Mouse (Mus musculus) G1E (cell line): Measurements from ENCODE around the gene Trim11. TPM values are rescaled to one million over a fixed set of nuclear protein-coding genes. Genes with fewer than 3 reads are reported as not detected.

ENCODE experiments used
- ATAC-seq: 2 replicates; pipeline ENCODE4 v1.8.0; 2016; ENCODE audit warnings: mild to moderate bottlenecking; ENCODE audit not compliant: insufficient number of reproducible peaks, poor library complexity, low FRiP score, severe bottlenecking; ENCODE audit errors: extremely low read depth
- DNase-seq: peaks from one replicate; pipeline ENCODE4 v3.0.0; 2012; ENCODE audit warnings: low spot score
- H3K27me3 ChIP-seq: 2 replicates; pipeline ENCODE4 v1.6.1; 2012; ENCODE audit warnings: mild to moderate bottlenecking, low read length, inconsistent platforms; ENCODE audit not compliant: insufficient read depth
- H3K36me3 ChIP-seq: replicated peaks from 2 replicates; pipeline ENCODE3; 2012; ENCODE audit warnings: mild to moderate bottlenecking, inconsistent platforms
- H3K4me1 ChIP-seq: 2 replicates; pipeline ENCODE4 v1.6.1; 2012; ENCODE audit warnings: low read depth, low read length, inconsistent platforms, mixed read lengths; ENCODE audit not compliant: insufficient read depth
- H3K4me3 ChIP-seq: 2 replicates; pipeline ENCODE4 v1.5.1; 2012; ENCODE audit warnings: low read depth, mild to moderate bottlenecking, inconsistent platforms, low read length, moderate library complexity, mixed read lengths
- H3K9me3 ChIP-seq: replicated peaks from 2 replicates; pipeline ENCODE4 v1.6.1; 2012; ENCODE audit warnings: inconsistent platforms
- CTCF ChIP-seq: IDR thresholded peaks from 2 replicates; pipeline ENCODE4 v1.5.1; 2012; ENCODE audit warnings: low read depth, low read length, inconsistent platforms, mixed read lengths
- GATA1 ChIP-seq: IDR thresholded peaks from 2 replicates; pipeline ENCODE4 v1.6.1; 2012; ENCODE audit warnings: borderline replicate concordance, low read length, inconsistent platforms, mixed read lengths
- GATA2 ChIP-seq: IDR thresholded peaks from 2 replicates; pipeline ENCODE4 v1.6.1; 2012; ENCODE audit warnings: low read depth, low read length, inconsistent platforms, borderline replicate concordance
- POLR2AphosphoS5 ChIP-seq: IDR thresholded peaks from 2 replicates; pipeline ENCODE4 v1.6.1; 2012; ENCODE audit warnings: low read depth, low read length, inconsistent platforms; ENCODE audit not compliant: insufficient replicate concordance
- TAL1 ChIP-seq: conservative IDR thresholded peaks from 2 replicates; pipeline ENCODE4 v1.6.1; 2012; ENCODE audit warnings: low read depth, low read length, inconsistent platforms, mixed read lengths
- polyA plus RNA-seq: library from polyadenylated mRNA; stranded (reverse); fragments of >175 nt; gene quantifications from 2 replicates; pipeline ENCODE4 v1.2.3, GENCODE M21; 2012
- total RNA-seq, 2 experiments: library from RNA; stranded (forward) in 1 of 2; stranded (reverse) in 1 of 2; fragments of 200-1000 nt in 1 of 2; fragments of >200 nt in 1 of 2; fragmentation: Nextera tagmentation in 1 of 2; gene quantifications; 2 replicates each; pipeline ENCODE4 v1.2.3; 2014 to 2017

Trim11 gene
- total and polyA plus RNA-seq, 3 experiments = 32.3 to 69.3 (median 48.2) TPM

GRCm38 (mm10) chr11:58969027-58969426, 8.9 kb upstream of the Trim11 start:
- Histone ChIP-seq H3K27me3 (no peaks in the 10 kb centered on the region), H3K4me3 (no peak overlapping the region), H3K4me1 (peaks cover 65% of the 10 kb centered on the region), H3K9me3 (no peaks in the 10 kb centered on the region), H3K36me3 (peaks cover 78% of the 10 kb centered on the region)
- DNase-seq (no peak), ATAC-seq (no peak)
- TF ChIP-seq POLR2AphosphoS5 (no peak), CTCF (no peak), TAL1 (no peak), GATA1 (no peak), GATA2 (no peak)

GRCm38 (mm10) chr11:58969659-58970058, 8.2 kb upstream of the Trim11 start:
- Histone ChIP-seq H3K4me3 (no peak overlapping the region), H3K9me3 (no peaks in the 10 kb centered on the region), H3K27me3 (no peaks in the 10 kb centered on the region), H3K36me3 (peaks cover 79% of the 10 kb centered on the region), H3K4me1 (peaks cover 71% of the 10 kb centered on the region)
- no peak for ATAC-seq
- DNase-seq = no peak
- TF ChIP-seq CTCF = no peak
- no peak for TF ChIP-seq GATA1
- TF ChIP-seq GATA2 = no peak

DNA sequence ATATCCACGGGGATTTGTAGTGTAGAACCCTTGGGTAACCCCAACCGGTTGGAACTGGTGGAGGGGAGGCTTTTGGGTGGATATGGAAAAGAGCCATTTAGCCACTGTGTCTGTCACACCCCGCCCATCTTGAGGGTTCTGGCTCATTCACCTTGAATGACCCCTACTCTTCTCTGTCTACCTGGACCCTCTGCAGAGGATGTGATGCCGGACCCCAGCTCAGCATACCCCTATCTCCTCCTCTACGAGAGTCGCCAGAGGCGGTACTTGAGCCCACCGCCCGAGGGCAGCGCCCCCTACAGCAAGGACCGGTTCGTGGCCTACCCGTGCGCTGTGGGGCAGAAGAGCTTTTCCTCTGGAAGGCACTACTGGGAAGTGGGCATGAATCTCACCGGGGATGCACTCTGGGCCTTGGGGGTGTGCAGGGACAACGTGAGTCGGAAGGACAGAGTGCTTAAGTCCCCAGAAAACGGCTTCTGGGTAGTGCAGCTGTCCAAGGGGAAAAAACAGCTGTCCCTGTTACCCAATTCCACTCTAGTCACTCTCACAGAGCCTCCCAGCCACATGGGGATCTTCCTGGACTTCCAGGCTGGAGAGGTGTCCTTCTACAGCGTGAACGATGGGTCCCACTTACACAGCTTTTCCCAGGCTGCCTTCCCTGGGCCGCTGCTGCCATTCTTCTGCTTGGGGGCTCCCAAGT, 6.9 kb upstream of the Trim11 start:
- ATAC-seq (no peak), DNase-seq (no peak)
- TF ChIP-seq TAL1 (no peak), GATA2 (no peak), GATA1 (no peak), POLR2AphosphoS5 (no peak), CTCF (no peak)
- Histone ChIP-seq H3K4me1 (peaks cover 68% of the 10 kb centered on the region), H3K36me3 (peaks cover 76% of the 10 kb centered on the region), H3K9me3 (no peaks in the 10 kb centered on the region), H3K4me3 (no peak overlapping the region; the same call in 1 of the 2 replicates), H3K27me3 (no peaks in the 10 kb centered on the region)

DNA sequence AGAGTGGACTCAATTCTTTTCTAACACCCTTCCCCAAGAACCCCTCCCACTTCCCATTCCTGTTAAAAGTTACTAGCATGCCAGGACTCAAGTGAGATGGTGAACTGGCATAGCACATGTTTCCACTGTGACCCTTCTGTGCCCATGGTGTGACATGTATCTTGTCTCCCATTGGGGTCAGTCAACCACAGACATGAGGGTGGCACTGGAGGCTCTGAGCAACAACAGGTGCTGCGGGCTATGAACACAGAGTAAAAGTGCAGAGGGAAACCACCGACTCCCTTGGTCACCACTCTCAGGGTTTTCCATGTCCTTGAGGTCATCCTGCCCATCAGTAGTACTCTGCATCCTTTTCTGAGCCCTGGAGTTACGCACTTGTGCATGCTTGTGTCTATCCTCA, 6.1 kb upstream of the Trim11 start:
- TF ChIP-seq CTCF (no peak), GATA1 (no peak), GATA2 (no peak), POLR2AphosphoS5 (no peak), TAL1 (no peak)
- Histone ChIP-seq H3K4me3 (no peak overlapping the region), H3K27me3 (no peaks in the 10 kb centered on the region), H3K4me1 (peaks cover 65% of the 10 kb centered on the region), H3K36me3 (peaks cover 70% of the 10 kb centered on the region), H3K9me3 (no peaks in the 10 kb centered on the region)
- ATAC-seq (no peak), DNase-seq (no peak)

- TF ChIP-seq TAL1 (no peak), GATA1 (no peak), POLR2AphosphoS5 (no peak), GATA2 (no peak), CTCF (no peak)
- no peaks in the 10 kb centered on the region for H3K27me3 ChIP-seq
- H3K9me3 ChIP-seq = no peaks in the 10 kb centered on the region
- H3K4me3 ChIP-seq = peak overlapping the region; percentile 48; the same call in 1 of the 2 replicates
- peaks cover 50% of the 10 kb centered on the region for H3K36me3 ChIP-seq
- ATAC-seq (no peak), DNase-seq (no peak)
- peaks cover 56% of the 10 kb centered on the region for H3K4me1 ChIP-seq
Observed at GRCm38 (mm10) chr11:58974414-58974813, 3.5 kb upstream of the Trim11 start.

DNA sequence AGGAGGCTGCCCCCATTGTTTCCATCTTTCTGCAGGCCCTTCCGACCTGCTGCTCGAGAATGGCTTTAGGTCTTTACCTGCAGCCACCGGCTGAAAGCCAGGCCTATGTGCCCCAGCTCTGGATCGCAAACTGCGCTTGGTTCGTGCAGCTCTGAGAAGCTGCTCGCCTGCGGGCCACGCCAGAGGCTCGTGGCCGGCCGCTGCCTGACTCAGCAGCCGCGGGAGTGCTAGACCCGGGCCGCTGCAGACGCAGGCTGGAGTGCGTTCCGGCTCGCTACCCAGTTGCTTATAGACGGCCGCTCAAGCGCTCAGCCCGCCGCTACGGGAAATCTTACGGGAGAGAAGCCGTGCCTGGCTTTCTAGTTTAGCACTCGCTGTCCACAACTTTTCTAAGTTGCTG, 743 bp upstream of the Trim11 start:
- peaks cover 50% of the 10 kb centered on the region for H3K36me3 ChIP-seq
- H3K4me3 ChIP-seq = peak overlapping the region; percentile 98
- no peaks in the 10 kb centered on the region for H3K27me3 ChIP-seq
- no peaks in the 10 kb centered on the region for H3K9me3 ChIP-seq
- DNase-seq (no peak), ATAC-seq (no peak)
- H3K4me1 ChIP-seq = peaks cover 56% of the 10 kb centered on the region
- TF ChIP-seq CTCF (no peak), TAL1 (no peak), POLR2AphosphoS5 (no peak), GATA2 (no peak), GATA1 (no peak)

DNA sequence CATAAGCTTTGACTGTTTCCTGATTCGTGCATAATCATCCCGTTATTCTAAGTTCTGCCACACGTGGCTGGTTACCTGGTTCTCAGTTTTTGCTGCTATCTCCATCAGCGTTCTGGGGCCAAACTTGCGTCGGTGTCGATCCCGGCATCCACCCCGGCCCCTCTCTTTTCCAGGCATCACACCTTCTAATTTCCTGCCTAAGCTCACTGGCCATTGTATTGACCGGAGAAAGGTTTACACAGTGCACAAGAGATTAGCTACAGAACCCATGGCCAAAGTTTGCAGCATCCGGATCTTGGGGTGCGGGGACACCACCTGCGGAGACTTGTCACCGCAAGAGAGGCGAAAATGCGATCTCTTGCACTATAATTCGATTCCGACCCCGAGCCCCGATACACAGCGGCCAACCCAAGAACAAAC, 276 bp upstream of the Trim11 start:
- no peaks in the 10 kb centered on the region for H3K27me3 ChIP-seq
- peaks cover 50% of the 10 kb centered on the region for H3K36me3 ChIP-seq
- no peak for DNase-seq
- no peak for TF ChIP-seq GATA1
- no peak for TF ChIP-seq GATA2
- no peak for TF ChIP-seq CTCF
- no peak for TF ChIP-seq TAL1
- no peak for TF ChIP-seq POLR2AphosphoS5
- no peaks in the 10 kb centered on the region for H3K9me3 ChIP-seq
- H3K4me3 ChIP-seq = peak overlapping the region; percentile 98
- no peak for ATAC-seq
- H3K4me1 ChIP-seq = peaks cover 57% of the 10 kb centered on the region
